Mouse (Mus musculus) c-Kit-positive CD71-positive TER-119-negative erythroid progenitor cells, embryonic 14.5 days (primary cell): ENCODE measurements around the gene Dsp.

ENCODE experiments used
- DNase-seq: peaks from one replicate; pipeline ENCODE4 v3.0.0-alpha.2; 2013; ENCODE audit warnings: low read depth

The Dsp gene

GRCm38 (mm10) chr13:38151069-38151588 lies at the start of gene Dsp:
Gene Dsp, plus strand, starts transcription at chr13:38151294.
- DNase-seq, result no peak

- DNase-seq, result no peak
Observed at GRCm38 (mm10) chr13:38103406-38103805, 47.7 kb upstream of the Dsp start.

- DNase-seq, result no peak
Observed at GRCm38 (mm10) chr13:38104501-38104900, 46.6 kb upstream of the Dsp start.

GRCm38 (mm10) chr13:38109081-38109480 lies 42.0 kb upstream of the Dsp start:
- no peak for DNase-seq

GRCm38 (mm10) chr13:38122321-38122720 lies 28.8 kb upstream of the Dsp start:
- no peak for DNase-seq

GRCm38 (mm10) chr13:38123666-38124065 lies 27.4 kb upstream of the Dsp start:
- DNase-seq, result no peak

- no peak for DNase-seq
Observed at GRCm38 (mm10) chr13:38127683-38128082, 23.4 kb upstream of the Dsp start.

- DNase-seq, result no peak
Observed at GRCm38 (mm10) chr13:38128246-38128645, 22.8 kb upstream of the Dsp start.

GRCm38 (mm10) chr13:38129492-38129891 lies 21.6 kb upstream of the Dsp start:
- DNase-seq, result no peak

GRCm38 (mm10) chr13:38130116-38130515 lies 21.0 kb upstream of the Dsp start:
- no peak for DNase-seq

GRCm38 (mm10) chr13:38133016-38133528 lies 18.0 kb upstream of the Dsp start:
- DNase-seq, result no peak

- DNase-seq, result no peak
Observed at GRCm38 (mm10) chr13:38140521-38140920, 10.6 kb upstream of the Dsp start.

GRCm38 (mm10) chr13:38144962-38145713 lies 6.0 kb upstream of the Dsp start:
- no peak for DNase-seq

- DNase-seq, result no peak
Observed at GRCm38 (mm10) chr13:38148348-38148747, 2.7 kb upstream of the Dsp start.

GRCm38 (mm10) chr13:38151671-38152428 lies 756 bp downstream of the Dsp start:
- DNase-seq, result no peak

- no peak for DNase-seq
Observed at GRCm38 (mm10) chr13:38152429-38153035, 1.4 kb downstream of the Dsp start.

GRCm38 (mm10) chr13:38155523-38155922 lies 4.4 kb downstream of the Dsp start:
- DNase-seq, result no peak

- no peak for DNase-seq
Observed at GRCm38 (mm10) chr13:38157635-38158034, 6.5 kb downstream of the Dsp start.

GRCm38 (mm10) chr13:38162002-38162401 lies 10.9 kb downstream of the Dsp start:
- no peak for DNase-seq

GRCm38 (mm10) chr13:38162668-38163067 lies 11.6 kb downstream of the Dsp start:
- no peak for DNase-seq

- DNase-seq, result no peak
Observed at GRCm38 (mm10) chr13:38164932-38165331, 13.8 kb downstream of the Dsp start.

- no peak for DNase-seq
Observed at GRCm38 (mm10) chr13:38167056-38167455, 16.0 kb downstream of the Dsp start.
